Mouse (Mus musculus) monocyte, adult 5-6 weeks (primary cell): ENCODE measurements around the gene Sms. TPM values are rescaled to one million over a fixed set of nuclear protein-coding genes. Genes with fewer than 3 reads are reported as not detected.

Source experiments
- ATAC-seq: fragments of 153-309, 156-312 bp; replicated peaks from 2 replicates; pipeline ENCODE4 v1.8.0; 2017; ENCODE audit warnings: mild to moderate bottlenecking; ENCODE audit not compliant: low TSS enrichment, insufficient number of reproducible peaks, severe bottlenecking, poor library complexity, low FRiP score
- total RNA-seq: library from RNA; stranded (forward); fragments of 200-1000, 200-491, 200-594 nt; gene quantifications from 3 replicates; pipeline ENCODE4 v1.2.3, GENCODE M21; 2017

Sms gene
- total RNA-seq, result 54.5 to 62.7 TPM (median 58.7 TPM) in 3 replicates

GRCm38 (mm10) chrX:157491944-157492726 lies at the start of gene Sms:
Gene Sms, minus strand, starts transcription at chrX:157492287.
- peak; percentile 63 for ATAC-seq

- no peak for ATAC-seq
Observed at GRCm38 (mm10) chrX:157506400-157506799, 14.3 kb upstream of the Sms start.

- no peak for ATAC-seq
Observed at GRCm38 (mm10) chrX:157504506-157504905, 12.4 kb upstream of the Sms start.

GRCm38 (mm10) chrX:157501871-157502270 lies 9.8 kb upstream of the Sms start:
- no peak for ATAC-seq

GRCm38 (mm10) chrX:157500004-157500403 lies 7.9 kb upstream of the Sms start:
- no peak for ATAC-seq

- no peak for ATAC-seq
Observed at GRCm38 (mm10) chrX:157493159-157493558, 1.1 kb upstream of the Sms start.

- ATAC-seq, result peak; percentile 80
Observed at GRCm38 (mm10) chrX:157491145-157491935, 747 bp downstream of the Sms start.

GRCm38 (mm10) chrX:157490769-157491144 lies 1.3 kb downstream of the Sms start:
- no peak for ATAC-seq

- ATAC-seq, result no peak
Observed at GRCm38 (mm10) chrX:157489871-157490721, 2.0 kb downstream of the Sms start.

GRCm38 (mm10) chrX:157488831-157489230 lies 3.3 kb downstream of the Sms start:
- ATAC-seq, result no peak

- ATAC-seq, result 0 out of 2 replicates have a peak, but pooled peaks have one; percentile 31
Observed at GRCm38 (mm10) chrX:157486765-157487164, 5.3 kb downstream of the Sms start.

GRCm38 (mm10) chrX:157482842-157483241 lies 9.2 kb downstream of the Sms start:
- no peak for ATAC-seq

- no peak for ATAC-seq
Observed at GRCm38 (mm10) chrX:157481860-157482259, 10.2 kb downstream of the Sms start.

- no peak for ATAC-seq
Observed at GRCm38 (mm10) chrX:157477328-157477727, 14.8 kb downstream of the Sms start.

GRCm38 (mm10) chrX:157476153-157476810 lies 15.8 kb downstream of the Sms start:
- ATAC-seq, result no peak

- ATAC-seq, result no peak
Observed at GRCm38 (mm10) chrX:157471711-157472660, 20.1 kb downstream of the Sms start.

GRCm38 (mm10) chrX:157468795-157469194 lies 23.3 kb downstream of the Sms start:
- ATAC-seq, result no peak
